Mouse (Mus musculus): ENCODE results near the gene Large2.

DNA sequence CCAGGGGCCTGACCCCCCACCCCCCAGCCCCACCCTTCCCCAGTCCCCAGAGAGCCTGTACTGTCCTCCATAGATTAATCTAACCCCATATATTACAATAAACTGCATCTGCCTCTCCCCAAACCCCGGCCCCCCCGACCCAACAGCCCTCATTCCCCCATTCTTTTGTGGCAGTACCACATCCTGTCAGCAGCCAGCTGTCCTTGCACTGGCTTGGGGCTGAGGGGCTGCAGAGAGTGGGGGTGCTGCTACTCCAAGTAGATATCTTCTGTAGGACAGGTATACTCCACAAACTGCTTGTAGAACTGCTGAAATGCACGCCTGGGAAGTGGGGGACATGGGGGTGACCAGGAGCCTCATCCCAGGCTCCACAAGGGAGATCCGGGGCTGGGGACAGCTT is 9.4 kb upstream of the Large2 start:
- no peak for TF ChIP-seq CTCF (IDR thresholded peaks at IDR 0.05; ENCODE audit: extremely low read depth, insufficient read depth, insufficient read length, insufficient replicate concordance)
- TF ChIP-seq POLR2A (IDR thresholded peaks at IDR 0.05; ENCODE audit: low read depth, low read length): no peak
